Mouse (Mus musculus): ENCODE measurements around the gene Lipt1.

DNA sequence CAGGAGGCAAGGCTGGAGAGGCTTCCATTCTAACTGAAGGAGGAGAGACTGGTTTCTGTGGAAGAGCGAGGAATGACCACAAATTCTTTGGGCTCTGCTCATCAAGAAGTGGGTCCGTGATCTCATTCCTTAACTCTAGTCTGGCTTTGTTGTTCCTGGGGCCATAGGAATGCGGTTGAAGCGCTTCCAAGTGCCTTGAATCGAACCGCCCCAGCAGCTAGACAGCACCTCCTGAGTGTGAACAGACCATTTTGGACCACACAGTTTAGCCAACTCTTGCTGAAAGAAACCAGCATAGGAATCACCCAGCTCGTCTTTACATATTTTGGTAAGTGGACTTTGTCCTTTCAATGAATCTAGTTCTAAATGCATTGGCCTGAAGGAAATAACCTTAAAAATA, at the start of gene Lipt1:
- TF ChIP-seq POLR2A (IDR thresholded peaks at IDR 0.05; ENCODE audit: low read depth, low read length) (no peak), CTCF (conservative IDR thresholded peaks at IDR 0.05; ENCODE audit: insufficient read depth, insufficient read length, low read depth, low read length) (no peak)

Measured in kidney, adult 2 months (tissue).